ENCODE assay signal across 15 mouse cellular contexts in the genomic region with DNA sequence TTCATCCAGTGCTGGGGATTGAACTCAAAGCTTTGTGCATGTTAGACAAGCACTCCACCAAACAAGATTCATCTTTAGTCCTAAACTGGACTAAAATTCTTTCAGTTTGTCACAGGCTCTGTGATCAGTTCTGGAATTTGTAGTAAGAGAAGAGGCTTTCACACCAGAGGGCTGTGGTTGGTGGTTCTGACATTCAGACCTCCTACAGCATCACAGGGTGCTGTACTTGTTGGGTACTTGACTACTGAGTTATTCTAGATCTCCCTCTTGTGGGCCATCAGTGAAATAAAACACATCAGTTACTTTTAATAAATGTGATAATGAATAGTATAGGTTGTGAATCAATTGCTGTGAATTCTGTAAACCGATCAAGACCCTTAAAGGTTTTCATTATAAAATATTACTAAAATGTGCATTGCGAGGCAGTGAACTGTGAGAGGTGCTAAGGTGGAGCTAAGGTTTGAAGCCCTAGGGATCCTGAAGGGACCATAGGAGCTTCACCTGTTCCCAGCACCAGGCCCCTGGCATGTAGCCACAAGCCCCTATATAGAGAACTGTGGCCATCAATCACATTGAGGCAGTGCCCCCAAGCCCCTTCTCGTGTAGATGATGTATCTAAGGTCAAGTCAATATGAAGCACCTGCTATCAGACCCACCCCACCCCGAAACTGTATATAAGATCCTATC. TPM values are rescaled to one million over a fixed set of nuclear protein-coding genes. Genes with fewer than 3 reads are reported as not detected.
A peak's percentile ranks its signal among the peaks of the same experiment; 100 is the strongest.
DNase-seq lines count a peak whose midpoint lies in the region; ATAC-seq lines count a peak whose summit lies in the region.
"Had no signal": no experiment of that assay in that cellular context is flagged by ENCODE, and none has a peak within 500 bp of the region (broad histone marks: within the 10 kb centered on the region; RNA-seq: fewer than 3 reads in every experiment).

No protein-coding gene starts in this region.

- WGBS in heart, embryonic 11.5 days (ENCODE audit: insufficient replicate concordance), result 76% methylated on average over 4 of the region's 4 CpGs
- 80% methylated on average over 4 of the region's 4 CpGs for WGBS in neural tube, embryonic 15.5 days

- no peak overlapping the region for H3K4me3 ChIP-seq in heart, embryonic 11.5 days (ENCODE audit: low read depth, low read length)
- no peak overlapping the region for H3K4me3 ChIP-seq in neural tube, embryonic 15.5 days (replicated peaks)
- H3K4me3 ChIP-seq: heart, embryonic 12.5 days; hindbrain, embryonic 12.5 days; midbrain, embryonic 15.5 days had no signal

- H3K9me3 ChIP-seq in heart, embryonic 11.5 days (replicated peaks; ENCODE audit: control insufficient read depth, low read length), result no peaks in the 10 kb centered on the region
- no peaks in the 10 kb centered on the region for H3K9me3 ChIP-seq in neural tube, embryonic 15.5 days (replicated peaks)
- H3K9me3 ChIP-seq: heart, embryonic 12.5 days; hindbrain, embryonic 12.5 days; midbrain, embryonic 15.5 days had no signal

- no peaks in the 10 kb centered on the region for H3K27me3 ChIP-seq in heart, embryonic 11.5 days (ENCODE audit: control insufficient read depth, insufficient read depth, low read length)
- H3K27me3 ChIP-seq in neural tube, embryonic 15.5 days (replicated peaks), result no peaks in the 10 kb centered on the region
- H3K27me3 ChIP-seq: hindbrain, embryonic 12.5 days; midbrain, embryonic 15.5 days had no signal

- H3K27ac ChIP-seq in heart, embryonic 11.5 days (ENCODE audit: low read depth, low read length), result no peak overlapping the region
- no peak overlapping the region for H3K27ac ChIP-seq in neural tube, embryonic 15.5 days (replicated peaks)
- H3K27ac ChIP-seq: hindbrain, embryonic 12.5 days; midbrain, embryonic 15.5 days had no signal

- intact Hi-C loops in left cerebral cortex, postnatal 14 days (cut with DNase I), result loop anchor here (5.0 kb wide), 1 partner anchor 153 kb away; no protein-coding TSS in a partner anchor
- intact Hi-C loops in left cerebral cortex, postnatal 36 days (cut with DNase I), result no loop called here

- no peak overlapping the region for H3K9ac ChIP-seq in heart, embryonic 11.5 days (ENCODE audit: low read depth, low read length)
- no peak overlapping the region for H3K9ac ChIP-seq in neural tube, embryonic 15.5 days (replicated peaks)
- H3K9ac ChIP-seq: heart, embryonic 12.5 days; hindbrain, embryonic 12.5 days; midbrain, embryonic 15.5 days had no signal

- no peak overlapping the region for H3K4me2 ChIP-seq in heart, embryonic 11.5 days
- no peak overlapping the region for H3K4me2 ChIP-seq in neural tube, embryonic 15.5 days
- H3K4me2 ChIP-seq: heart, embryonic 12.5 days; hindbrain, embryonic 12.5 days; midbrain, embryonic 15.5 days had no signal

- DNase-seq in heart, adult 11 months, result peak; percentile 68
- peak; percentile 17 to 41 for DNase-seq in left cerebral cortex, postnatal 14 days (ENCODE audit: low spot score in 2 of 2)
- no peak for DNase-seq in left cerebral cortex, postnatal 36 days (ENCODE audit: low spot score in 2 of 2)
- DNase-seq in A20 (ENCODE audit: low read depth, low spot score), result peak; percentile 21
- peak; percentile 60 for DNase-seq in adipocyte (ENCODE audit: low spot score)
- DNase-seq: lung, adult 2 months; right cerebral cortex, postnatal 14 days had no signal

- no peak for ATAC-seq in heart, embryonic 11.5 days (replicated peaks; ENCODE audit: insufficient number of reproducible peaks, low FRiP score, low TSS enrichment)
- ATAC-seq in neural tube, embryonic 15.5 days (ENCODE audit: low FRiP score), result no peak
- ATAC-seq: activated CD4-positive, CD25-positive, alpha-beta regulatory T cell, adult 4 months; midbrain, embryonic 15.5 days had no signal

- no peaks in the 10 kb centered on the region for H3K4me1 ChIP-seq in heart, embryonic 11.5 days (ENCODE audit: control insufficient read depth, insufficient read depth, low read length)
- 0 out of 2 replicates have a peak, but pooled peaks cover 4% of the 10 kb centered on the region for H3K4me1 ChIP-seq in neural tube, embryonic 15.5 days
- H3K4me1 ChIP-seq: heart, embryonic 12.5 days; hindbrain, embryonic 12.5 days; midbrain, embryonic 15.5 days had no signal

- no peaks in the 10 kb centered on the region for H3K36me3 ChIP-seq in heart, embryonic 11.5 days (ENCODE audit: control insufficient read depth, insufficient read depth, low read length)
- no peaks in the 10 kb centered on the region for H3K36me3 ChIP-seq in neural tube, embryonic 15.5 days
- H3K36me3 ChIP-seq: heart, embryonic 12.5 days; hindbrain, embryonic 12.5 days; midbrain, embryonic 15.5 days had no signal

RNA-seq across cellular contexts. Expression of a gene that starts 16.0 kb away (rescaled TPM):
- polyA plus RNA-seq in heart, embryonic 11.5 days (2014; fragmentation: Nextera tagmentation; extraction: Ambion mirVana), result not detected in 2 replicates
- total RNA-seq in left cerebral cortex, postnatal 14 days (2021), result not detected
- total RNA-seq in left cerebral cortex, postnatal 36 days (2021), result not detected
- polyA plus RNA-seq in neural tube, embryonic 15.5 days (2015; fragmentation: Nextera tagmentation; extraction: Ambion mirVana), result not detected in 2 replicates
- total RNA-seq: neutrophil, adult 5-6 weeks had no signal
- polyA plus RNA-seq: activated CD4-positive, CD25-positive, alpha-beta regulatory T cell, adult 4 months; heart, embryonic 12.5 days; hindbrain, embryonic 12.5 days; kidney, embryonic 14.5 days; lung, adult 2 months; midbrain, embryonic 15.5 days had no signal

RNA-seq across cellular contexts. Expression of a gene that starts 56.5 kb away (rescaled TPM):
- polyA plus RNA-seq in heart, embryonic 11.5 days (2014; fragmentation: Nextera tagmentation; extraction: Ambion mirVana), result 37.7 and 39.3 TPM in 2 replicates
- total RNA-seq in left cerebral cortex, postnatal 14 days (2021), result 10 to 100 TPM; 49.4 to 52.3 TPM
- 10 to 100 TPM; 46.1 to 49.0 TPM for total RNA-seq in left cerebral cortex, postnatal 36 days (2021)
- polyA plus RNA-seq in neural tube, embryonic 15.5 days (2015; fragmentation: Nextera tagmentation; extraction: Ambion mirVana), result 59.6 TPM in 2 replicates

RNA-seq across cellular contexts. Expression of a gene that starts 57.7 kb away (rescaled TPM):
- polyA plus RNA-seq in heart, embryonic 11.5 days (2014; fragmentation: Nextera tagmentation; extraction: Ambion mirVana), result not detected in 2 replicates
- not detected for total RNA-seq in left cerebral cortex, postnatal 14 days (2021)
- total RNA-seq in left cerebral cortex, postnatal 36 days (2021), result not detected
- polyA plus RNA-seq in neural tube, embryonic 15.5 days (2015; fragmentation: Nextera tagmentation; extraction: Ambion mirVana), result not detected in 2 replicates
- total RNA-seq: neutrophil, adult 5-6 weeks had no signal
- polyA plus RNA-seq: activated CD4-positive, CD25-positive, alpha-beta regulatory T cell, adult 4 months; heart, embryonic 12.5 days; hindbrain, embryonic 12.5 days; kidney, embryonic 14.5 days; lung, adult 2 months had no signal

Comparison
In these comparisons a context has a peak if more than half of its experiments do, and no peak if none do; other contexts are left out.
1. DNase-seq: peak in heart, adult 11 months (single experiment), left cerebral cortex, postnatal 14 days (2 of 2), A20 (single experiment) and adipocyte (single experiment); none in left cerebral cortex, postnatal 36 days (0 of 2).